Mouse (Mus musculus) right cerebral cortex, postnatal 36 days (tissue): ENCODE measurements at regions not wholly inside any gene's neighbourhood (a gene's known extent, or its start where the extent isn't known, plus 50 kb on each side); places are given as distances from the start of the nearest gene placed in this dataset.
"Not testable (repeated sequence)": the region's sequence is repeated elsewhere in the genome, so short reads cannot be mapped to it uniquely, and the experiment has no call there.

Experiments
- DNase-seq, 2 experiments: peaks; one replicate each; pipeline ENCODE4 v3.0.0; 2022; ENCODE audit warnings: low spot score in 2 of 2, mixed read lengths in 1 of 2

DNA sequence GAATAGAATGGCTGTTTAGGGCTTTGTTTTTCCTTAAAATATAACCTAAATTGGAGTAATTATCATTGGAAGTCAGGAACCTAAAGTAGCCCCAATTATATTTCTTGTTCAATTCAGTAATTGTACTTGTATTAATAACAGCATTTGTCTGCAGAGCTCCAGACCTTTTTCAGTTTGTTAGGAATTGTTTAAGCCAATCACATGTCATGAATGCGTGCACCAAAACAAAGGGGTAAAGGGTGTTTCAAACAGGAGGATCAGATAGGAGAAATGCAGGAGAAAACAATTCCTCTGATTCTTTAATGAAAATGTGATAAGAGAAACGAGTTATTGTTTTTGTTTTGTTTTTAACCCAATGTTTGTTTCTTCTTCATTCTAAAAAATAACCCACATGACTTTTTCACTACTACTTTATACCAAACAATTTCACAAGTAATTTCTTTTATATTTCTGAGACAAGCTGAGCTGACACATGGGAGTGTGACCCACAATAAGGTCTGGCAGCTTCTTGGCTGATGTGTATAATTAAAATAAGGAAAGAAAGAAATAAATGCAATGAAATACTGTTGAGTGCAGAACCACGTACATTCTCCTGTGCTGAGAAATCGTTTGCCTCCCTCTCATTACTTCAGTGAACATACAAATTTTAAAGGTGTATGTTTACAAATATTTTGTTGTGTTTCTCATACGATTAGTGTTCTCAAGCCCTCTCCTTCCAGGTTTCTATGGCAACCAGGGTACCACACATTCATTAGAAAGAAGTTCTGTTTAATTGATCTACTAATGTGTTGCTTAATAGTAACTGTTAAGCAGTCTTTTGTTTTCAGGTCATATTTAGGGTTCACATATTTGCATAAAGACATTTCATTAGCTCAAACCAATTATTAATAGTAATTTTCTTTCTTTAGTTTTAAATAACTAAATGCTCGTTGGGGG, 397.7 kb downstream of the Isl1 start:
- no peak for DNase-seq

DNA sequence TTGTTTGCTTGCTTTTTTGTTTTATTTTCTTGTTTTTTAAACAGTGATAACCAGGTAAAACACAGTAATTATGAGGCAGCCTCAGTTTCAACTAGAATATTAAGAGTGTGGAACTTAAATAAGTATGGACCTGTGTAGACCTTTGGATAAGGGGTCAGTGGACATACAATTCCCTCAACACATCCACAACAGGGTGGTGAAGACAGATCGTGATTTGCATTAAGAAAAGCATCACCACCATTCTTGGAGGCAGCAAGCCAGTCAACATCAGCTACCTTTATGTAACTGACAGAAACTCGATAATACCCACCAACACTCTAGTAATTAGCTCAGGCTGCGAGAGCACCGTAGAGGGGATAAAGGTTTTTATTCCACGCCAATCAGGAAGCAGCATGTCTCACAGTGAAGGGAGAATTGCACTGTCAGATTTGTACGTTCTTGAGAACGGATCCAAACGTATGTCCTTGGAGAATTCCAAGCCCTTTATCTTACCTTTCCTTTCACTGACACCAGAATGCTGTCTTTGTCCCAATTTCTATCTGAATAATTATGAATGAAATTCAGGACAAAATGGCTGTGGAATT, 398.5 kb downstream of the Isl1 start:
- DNase-seq = no peak

DNA sequence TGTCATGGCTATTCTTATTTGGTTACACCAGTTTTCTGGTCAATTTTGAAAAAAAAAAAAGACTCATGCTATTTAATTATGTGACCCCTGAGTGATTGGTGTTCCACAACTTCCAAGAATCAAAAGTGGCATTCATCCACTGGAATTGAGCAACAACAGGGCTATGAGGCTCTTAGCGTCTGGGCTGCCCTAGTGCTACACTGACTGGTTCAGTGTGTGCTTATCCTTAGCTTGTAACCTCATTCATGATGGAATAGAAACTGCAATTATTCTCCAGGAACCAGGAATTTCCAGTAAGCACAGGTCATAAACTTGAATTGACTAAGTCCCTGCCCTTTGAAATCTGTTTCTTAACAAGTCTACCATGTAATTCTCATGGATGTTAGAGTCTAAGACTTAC, 428.9 kb downstream of the Isl1 start:
- no peak for DNase-seq

DNA sequence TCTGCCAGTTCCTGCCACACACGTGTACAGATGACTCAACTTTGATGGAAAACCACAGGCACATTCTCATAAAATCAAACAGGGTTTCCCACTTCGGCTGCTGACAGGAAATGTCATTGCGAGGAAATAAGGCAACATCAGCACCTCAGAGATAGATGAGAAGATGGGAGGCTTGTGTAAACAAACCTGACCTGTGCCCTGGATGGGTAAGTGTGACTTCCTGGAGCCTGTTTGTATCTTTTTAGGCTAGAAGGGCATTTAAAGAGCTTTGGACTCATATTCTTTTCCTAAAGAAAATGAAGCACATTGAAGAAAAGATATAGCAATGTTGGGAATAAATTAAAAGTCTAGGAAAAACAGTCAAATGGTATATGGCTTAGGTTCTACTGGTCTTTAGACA, 449.0 kb downstream of the Isl1 start:
- no peak for DNase-seq

DNA sequence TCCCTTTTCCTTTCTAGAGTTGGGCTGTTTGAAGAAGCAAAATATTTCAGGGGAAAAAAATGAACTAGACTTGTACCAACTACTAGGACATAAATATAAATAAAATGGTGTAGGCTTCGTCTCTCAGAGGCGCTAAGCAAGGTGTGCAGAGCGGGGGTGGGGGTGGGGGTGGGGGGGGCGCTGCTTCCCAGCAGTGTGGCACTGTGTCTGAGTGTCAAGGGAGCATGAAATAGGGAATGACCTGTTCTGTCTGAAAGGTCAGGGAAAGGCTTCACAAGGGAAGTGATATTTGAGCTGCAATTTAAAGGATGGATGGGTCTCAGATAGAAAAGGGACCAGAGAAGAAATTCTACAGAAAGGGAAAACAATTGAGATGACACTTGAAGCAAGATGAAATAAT, 452.9 kb downstream of the Isl1 start:
- DNase-seq = no peak

DNA sequence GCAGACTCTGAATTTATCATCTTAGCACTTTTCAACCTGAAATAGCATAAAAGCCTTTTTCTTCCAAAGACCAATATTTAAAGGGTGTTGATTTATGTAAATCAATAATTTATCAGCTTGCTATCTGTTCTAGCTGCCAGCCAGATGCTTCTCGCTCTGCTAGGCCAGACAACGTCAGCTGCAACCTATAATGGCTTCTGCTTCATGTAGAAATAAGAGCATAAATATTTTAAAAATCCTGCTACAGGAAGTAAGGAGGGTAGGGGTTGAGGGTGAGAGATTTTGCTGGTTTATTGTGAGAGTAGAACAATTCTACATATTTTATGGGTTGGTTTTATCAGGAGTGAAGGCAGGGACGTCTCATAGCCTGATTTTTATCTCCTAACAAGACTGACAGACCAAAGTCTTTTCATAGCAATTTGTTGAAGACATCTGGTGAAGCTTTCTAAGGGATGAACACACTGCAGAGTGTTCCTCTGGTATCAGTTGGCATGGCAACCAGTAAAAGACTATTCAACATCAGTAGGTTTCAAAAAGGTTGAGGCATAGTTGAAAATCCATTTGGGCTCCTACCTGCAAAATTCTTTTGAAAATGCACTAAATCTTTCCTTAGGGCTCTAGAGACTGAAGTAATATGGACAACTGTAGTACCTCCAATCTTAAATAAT, 456.7 kb downstream of the Isl1 start:
- no peak for DNase-seq

DNA sequence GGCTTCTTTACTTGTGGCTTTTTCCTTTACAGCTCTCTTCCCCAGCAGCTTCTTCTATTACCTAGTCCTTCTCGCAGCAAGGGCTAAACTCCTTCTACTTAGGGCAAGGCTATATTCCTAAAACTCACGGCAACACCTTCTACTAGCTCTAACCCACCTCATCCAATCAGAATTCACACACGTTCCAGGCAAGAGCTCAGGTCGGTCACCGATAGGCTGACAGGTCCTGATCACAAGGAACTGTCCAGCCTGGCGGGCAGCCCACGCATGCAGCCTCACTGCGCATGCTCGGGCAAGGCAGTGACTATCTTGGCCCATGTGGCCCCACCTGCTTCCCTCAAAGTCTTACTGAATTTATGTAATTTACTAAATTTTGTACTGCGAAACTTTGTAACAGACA, 466.4 kb downstream of the Isl1 start:
- DNase-seq = no peak

DNA sequence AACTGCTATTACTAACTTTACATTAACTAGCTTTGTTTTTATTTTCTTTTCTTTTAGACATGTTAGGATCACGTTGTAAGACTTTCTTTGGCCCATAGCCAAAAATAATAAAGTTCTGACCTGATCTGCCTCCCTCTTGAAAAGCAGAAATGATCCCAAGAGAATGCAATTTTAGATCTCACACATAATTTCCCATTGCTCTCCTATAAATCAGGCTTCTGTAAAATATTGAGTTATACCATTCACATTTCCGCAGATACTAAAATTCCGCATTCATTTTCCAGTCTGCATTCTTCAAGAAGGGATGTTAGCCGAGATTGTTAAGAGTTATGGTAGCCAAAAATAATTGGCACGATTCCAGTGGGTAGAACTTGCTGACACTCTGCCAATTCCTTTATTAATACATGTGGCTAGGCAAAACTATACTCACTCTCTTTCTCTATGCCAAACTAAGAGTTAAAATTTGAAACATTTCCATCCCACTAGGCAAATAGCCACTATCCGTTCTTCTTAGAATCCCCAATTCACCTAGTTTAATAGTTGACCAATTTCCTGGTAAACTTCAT, 473.2 kb downstream of the Isl1 start:
- no peak for DNase-seq

DNA sequence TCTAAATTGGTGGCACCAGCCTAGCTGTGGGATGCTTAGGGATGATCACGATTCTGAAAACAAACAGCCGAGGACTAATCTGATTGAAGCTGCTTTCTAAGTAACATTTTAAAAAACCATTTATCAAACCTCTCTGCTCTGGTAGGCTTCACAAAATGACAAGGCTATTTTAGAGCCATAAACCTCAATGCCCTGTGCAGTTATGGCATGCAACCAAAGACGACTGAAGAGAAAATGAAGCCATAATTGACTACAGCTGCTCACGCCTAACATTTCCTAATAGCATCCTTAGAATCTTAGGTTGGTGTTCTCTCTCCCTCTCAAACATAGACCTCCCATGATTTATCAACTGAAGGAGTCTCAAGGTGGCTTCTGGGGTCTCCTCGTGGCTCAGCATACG, 484.3 kb downstream of the Isl1 start:
- no peak for DNase-seq

DNA sequence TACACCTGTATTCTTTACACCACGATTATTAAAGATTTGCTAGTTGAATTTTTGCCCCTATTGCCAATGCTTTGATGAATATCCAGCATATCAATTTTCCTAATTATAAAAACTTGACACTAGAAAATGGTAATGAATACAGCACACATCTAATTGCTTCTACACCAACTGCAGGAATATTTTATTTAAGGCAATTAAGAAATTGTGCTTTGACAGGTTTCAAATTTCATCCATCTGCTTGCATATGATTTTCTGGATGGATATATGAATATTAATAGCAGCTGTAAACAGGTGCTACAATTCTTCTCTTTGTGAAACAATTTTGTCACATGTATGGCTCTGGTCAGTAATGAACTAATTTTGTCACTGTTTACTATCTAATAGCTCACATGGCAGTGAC, 487.0 kb downstream of the Isl1 start:
- DNase-seq = no peak

DNA sequence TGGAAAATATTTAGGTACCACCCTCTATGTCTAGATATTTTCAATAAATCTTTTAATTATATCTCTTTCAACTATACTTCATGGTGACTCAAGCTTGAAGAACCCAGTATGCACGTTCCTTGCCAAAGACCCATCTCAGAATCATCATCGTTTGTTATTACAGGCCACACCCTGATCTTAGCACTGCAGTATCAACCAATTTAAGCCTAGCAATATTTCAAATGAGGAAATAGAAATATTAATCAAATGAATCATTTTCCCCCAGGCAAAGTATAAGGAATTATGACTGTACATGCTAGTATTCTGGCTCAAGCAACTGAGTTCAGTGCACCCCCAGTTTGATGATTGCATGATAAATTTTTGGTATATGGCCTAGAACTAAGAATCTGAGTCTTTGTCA, 495.3 kb downstream of the Isl1 start:
- DNase-seq = no peak

DNA sequence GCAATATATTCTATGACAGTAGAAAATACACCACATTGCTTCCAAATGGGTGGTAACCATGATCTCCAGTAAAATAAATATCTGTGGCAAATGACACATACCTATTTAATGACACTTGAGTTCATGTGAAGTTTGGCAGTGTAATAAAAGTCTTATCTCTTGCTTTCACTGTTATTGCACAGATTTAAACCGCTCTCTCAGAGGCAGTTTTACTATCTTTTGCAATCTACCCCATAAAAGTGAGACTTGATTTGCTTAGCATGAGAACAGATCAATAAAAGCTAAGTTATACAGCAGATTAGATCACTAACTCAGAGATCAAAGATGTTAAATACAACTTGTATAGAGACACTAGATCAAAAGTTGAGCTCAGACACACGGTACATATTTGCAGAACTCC, 510.2 kb downstream of the Isl1 start:
- no peak for DNase-seq

DNA sequence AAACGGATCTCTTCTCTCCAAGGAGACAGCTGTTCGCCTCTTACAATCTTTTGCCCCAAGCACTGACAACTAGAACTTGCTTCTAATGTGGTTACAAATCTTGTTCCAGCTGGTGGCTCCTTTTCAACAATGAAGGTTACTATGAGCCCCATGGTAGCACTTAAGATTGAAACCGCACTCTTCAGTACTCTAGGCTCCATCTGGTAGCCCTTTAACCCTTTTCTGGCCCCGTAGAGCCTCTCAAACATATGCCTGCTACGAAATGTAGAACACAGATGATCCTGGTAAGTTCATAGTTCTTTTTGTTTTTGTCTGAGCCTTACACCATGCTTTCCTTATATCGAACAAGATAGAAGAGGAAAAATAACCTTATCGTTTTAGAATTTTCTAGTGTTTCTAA, 558.2 kb downstream of the Isl1 start:
- DNase-seq = no peak

DNA sequence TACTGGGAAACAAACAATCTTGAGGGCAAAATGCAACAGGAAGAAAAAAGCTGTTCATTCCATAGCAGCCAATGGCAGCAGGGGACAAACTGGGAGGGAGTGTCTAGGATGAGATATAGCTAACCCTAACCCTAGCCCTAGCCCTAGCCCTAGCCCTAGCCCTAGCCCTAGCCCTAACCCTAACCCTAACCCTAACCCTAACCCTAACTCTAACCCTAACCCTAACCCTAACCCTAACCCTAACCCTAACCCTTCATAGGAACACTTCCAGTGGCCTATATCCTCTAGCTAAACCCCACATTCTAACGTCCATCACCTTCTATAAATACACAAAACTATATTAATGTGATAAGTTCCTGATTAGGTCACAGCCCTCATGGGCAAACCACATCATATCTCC, 567.4 kb downstream of the Isl1 start:
- not testable (repeated sequence) for DNase-seq

DNA sequence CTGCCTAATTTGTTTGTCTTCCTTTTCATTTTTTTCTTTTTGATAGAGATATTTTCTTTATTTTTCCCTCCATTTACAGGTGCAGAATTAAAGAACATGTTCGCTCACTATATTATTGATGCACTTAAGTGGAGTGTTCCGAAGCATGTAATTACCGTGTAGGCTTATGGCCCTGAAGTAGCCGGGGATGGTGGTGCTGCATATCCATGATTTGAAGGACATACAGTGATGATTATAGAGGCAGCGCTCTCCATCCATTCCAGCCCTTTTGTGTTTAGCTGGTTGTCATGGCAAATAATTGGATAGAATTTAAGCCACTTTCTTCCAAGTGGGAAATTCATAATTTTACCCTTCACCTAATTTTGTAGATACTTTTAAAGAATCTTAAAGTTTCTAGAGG, 581.5 kb downstream of the Isl1 start:
- no peak for DNase-seq

DNA sequence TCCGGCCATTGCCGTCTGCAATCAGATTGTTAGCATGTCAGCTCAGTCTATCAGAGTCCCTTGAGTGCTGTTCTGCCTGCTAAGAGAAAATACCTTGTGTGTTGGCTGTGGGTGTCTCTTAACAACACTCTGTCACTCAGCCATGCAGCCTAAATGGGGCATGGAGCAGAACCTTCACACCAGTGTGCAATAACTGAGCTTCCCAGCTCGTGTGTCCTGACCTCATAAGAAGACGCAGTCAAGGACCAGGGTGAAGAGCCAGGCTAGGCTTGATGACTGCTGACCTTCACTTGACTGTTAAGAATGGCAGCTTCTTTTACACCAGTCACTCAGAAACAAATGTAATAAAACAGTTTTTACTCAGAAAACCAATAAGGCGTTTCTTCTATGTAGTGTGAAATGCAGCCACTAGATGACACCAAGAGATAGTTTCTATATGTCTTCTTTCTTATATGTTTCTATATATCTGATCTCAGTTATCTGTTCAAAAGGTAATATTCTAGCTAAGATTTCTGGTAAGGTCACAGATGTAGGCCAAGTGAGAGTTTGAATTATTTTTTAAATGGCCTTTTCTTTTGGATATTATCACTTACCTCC, 584.0 kb downstream of the Isl1 start:
- DNase-seq = no peak

DNA sequence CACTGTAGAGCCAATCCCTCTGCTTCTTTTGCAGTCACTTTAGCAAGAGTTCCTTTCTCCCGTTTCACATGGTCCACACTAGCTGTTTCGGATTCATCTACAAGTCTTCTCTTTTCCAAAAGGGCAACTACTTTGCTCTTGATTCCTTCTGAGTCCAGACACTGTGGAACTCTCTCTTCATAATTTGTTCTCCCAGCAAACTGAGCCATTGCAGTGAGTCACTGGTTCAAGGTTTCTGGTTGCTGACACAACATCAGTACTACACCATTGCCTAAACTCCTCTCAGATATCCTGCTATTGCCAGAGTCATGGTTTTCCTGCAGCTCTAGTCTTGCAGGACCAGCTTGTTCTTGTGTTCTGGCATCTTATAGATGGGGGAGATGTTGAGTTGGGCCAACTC, 590.2 kb downstream of the Isl1 start:
- no peak for DNase-seq

DNA sequence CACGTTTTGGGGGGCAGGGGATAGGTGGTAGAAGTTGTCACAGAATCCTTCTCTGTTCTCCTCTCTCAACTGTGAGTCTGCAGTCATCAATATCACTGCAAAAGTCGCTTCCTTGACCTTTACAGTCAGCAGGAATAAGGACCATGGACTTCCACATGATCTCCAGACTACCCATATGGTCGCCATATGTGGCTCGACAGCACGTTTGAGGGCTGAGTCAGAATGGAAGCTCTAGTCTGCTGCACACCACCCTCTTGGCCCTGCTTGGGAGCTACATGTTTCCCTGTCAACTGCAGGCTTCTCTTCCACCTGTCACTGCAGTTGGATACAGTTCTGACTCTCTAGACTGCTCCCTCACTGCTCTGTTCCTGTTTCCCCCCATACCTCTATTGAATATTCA, 590.6 kb downstream of the Isl1 start:
- DNase-seq = no peak

DNA sequence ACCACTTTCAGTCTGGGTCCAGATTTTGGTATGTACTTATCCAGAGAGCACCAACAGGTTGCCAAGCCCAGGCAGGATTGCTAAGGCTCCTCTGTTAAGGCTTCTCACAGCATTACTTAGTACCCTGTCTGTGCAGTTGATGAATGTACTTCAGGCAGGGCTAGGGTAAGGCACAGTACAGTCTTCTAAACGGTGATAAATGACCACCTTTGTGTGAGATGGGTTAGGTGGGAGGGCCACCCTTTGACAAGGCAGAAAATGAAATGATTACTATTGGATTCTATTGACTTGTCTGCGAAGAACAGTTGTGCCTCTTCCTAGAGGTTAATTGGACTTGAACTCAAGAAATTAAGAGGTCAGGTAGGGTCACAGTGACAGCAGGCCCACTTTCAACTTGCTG, 594.4 kb upstream of the Itga1 start:
- DNase-seq = no peak

DNA sequence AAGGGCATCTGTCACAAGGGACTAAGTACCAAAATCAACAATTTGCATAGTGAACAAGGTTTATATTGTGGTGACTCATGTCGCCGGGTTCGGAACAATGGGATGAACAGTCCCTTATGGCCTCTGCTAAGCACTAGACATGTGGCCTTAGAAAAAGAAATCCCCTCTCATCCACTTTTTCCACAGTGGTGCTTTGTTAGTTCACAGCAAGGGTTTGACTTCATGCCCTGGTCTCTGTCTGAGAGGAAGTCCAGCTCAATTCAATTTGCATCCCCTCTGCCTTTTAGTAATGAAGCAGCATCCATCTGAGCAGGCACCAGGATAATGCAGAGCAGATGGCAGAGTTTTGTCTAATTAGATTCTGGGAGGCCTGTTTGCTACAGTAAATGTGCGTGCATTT, 585.7 kb upstream of the Itga1 start:
- DNase-seq = no peak

DNA sequence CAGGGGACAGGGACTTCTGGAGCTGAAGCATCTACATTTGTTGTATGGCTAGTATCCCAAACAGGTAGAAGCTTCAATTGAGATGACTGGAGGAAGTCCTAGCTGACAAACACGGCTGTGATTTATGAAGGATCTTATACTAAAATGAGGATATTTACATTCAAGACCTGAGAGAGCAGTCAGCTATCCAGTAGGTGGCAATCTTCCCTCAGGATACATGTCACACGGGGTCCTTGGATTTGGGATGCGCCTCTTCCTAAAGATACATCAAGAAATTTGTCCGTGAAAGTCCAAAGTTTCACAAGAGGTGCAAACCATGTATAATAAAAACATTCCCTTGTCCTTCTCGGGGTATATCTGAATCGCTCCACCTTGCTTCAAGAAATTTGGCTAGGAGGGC, 577.8 kb upstream of the Itga1 start:
- no peak for DNase-seq

DNA sequence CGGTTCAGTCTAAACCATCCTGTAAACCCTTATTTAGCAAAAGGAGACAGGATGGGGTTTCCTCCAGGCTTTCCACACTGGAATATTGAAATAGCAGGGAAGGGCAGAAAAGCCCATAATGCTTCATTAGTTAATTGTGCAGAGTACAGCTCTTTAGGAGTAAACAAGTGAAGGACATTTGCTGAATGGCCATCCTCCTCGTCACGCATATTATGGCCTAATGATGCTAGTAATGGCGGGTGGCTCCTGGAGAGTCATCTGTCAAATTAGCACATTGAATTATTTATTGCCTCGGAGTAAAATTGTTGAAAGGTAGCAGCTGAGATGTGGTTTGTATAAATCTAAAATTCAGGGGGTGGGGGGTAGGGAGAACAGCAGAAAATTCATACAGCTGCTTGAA, 575.1 kb upstream of the Itga1 start:
- no peak for DNase-seq
